Mouse (Mus musculus) thymus, adult 2 months (tissue): ENCODE measurements around the gene Gm20379. TPM values are rescaled to one million over a fixed set of nuclear protein-coding genes. Genes with fewer than 3 reads are reported as not detected.

Source experiments
- DNase-seq: peaks from one replicate; pipeline ENCODE4 v3.0.0; 2021
- H3K27ac ChIP-seq: fragments of 200-500 bp; 2 replicates; pipeline ENCODE4 v1.5.1; 2012; ENCODE audit warnings: low read length, control low read depth; ENCODE audit not compliant: control insufficient read depth, insufficient read depth
- H3K27me3 ChIP-seq: fragments of 200-500 bp; 2 replicates; pipeline ENCODE4 v1.6.1; 2012; ENCODE audit warnings: mild to moderate bottlenecking, low read length, moderate library complexity, mixed read lengths; ENCODE audit not compliant: control insufficient read depth, insufficient read depth
- H3K36me3 ChIP-seq: fragments of 200-500 bp; 2 replicates; pipeline ENCODE4 v1.6.1; 2012; ENCODE audit warnings: mild to moderate bottlenecking, low read length, moderate library complexity; ENCODE audit not compliant: control insufficient read depth, insufficient read depth
- H3K4me1 ChIP-seq: fragments of 200-500 bp; replicated peaks from 2 replicates; pipeline ENCODE4 v1.6.1; 2012; ENCODE audit warnings: low read length; ENCODE audit not compliant: control insufficient read depth, insufficient read depth
- H3K4me3 ChIP-seq: fragments of 200-500 bp; 2 replicates; pipeline ENCODE4 v1.5.1; 2012; ENCODE audit warnings: mild to moderate bottlenecking, low read length, control low read depth, moderate library complexity; ENCODE audit not compliant: control insufficient read depth, insufficient read depth
- CTCF ChIP-seq: fragments of 200-500 bp; IDR thresholded peaks from 2 replicates; pipeline ENCODE4 v1.5.1; 2012; ENCODE audit warnings: mild to moderate bottlenecking, control low read depth, low read length, moderate library complexity, borderline replicate concordance; ENCODE audit not compliant: control insufficient read depth, poor library complexity, insufficient read depth; ENCODE audit errors: extremely low read depth
- POLR2A ChIP-seq: fragments of 200-500 bp; IDR thresholded peaks from 2 replicates; pipeline ENCODE4 v1.6.1; 2012; ENCODE audit warnings: mild to moderate bottlenecking, low read length, control low read depth, moderate library complexity; ENCODE audit not compliant: control insufficient read depth, poor library complexity, insufficient read depth; ENCODE audit errors: extremely low read depth
- WGBS: fragments of 180-500 bp; shearing (Covaris S2); methylation state at CpG from one replicate; pipeline ENCODE4 v1.1.7; 2018; 5-methylcytosine and 5-hydroxymethylcytosine counted together
- polyA plus RNA-seq: library from polyadenylated mRNA; depleted of rRNA; stranded (reverse); fragments of >200 nt; gene quantifications from 2 replicates; pipeline ENCODE4 v1.2.3, GENCODE M21; 2012; rRNA removed

Gm20379 gene
- polyA plus RNA-seq = not detected in 2 replicates

GRCm38 (mm10) chr13:92305680-92306079 lies at the start of gene Gm20379:
Gm20379 (plus strand) TSS chr13:92305980.
- 99% methylated on average over 11 of the region's 11 CpGs for WGBS
- no peak within 1 kb of the TSS for H3K4me3 ChIP-seq
- no peak within 1 kb of the TSS for H3K27ac ChIP-seq
- H3K36me3 ChIP-seq = peaks cover 17% of the 10 kb centered on the region
- DNase-seq = no peak
- H3K27me3 ChIP-seq = no peaks in the 10 kb centered on the region
- TF ChIP-seq POLR2A (no peak), CTCF (no peak)
- H3K4me1 ChIP-seq = no peaks in the 10 kb centered on the region

DNA sequence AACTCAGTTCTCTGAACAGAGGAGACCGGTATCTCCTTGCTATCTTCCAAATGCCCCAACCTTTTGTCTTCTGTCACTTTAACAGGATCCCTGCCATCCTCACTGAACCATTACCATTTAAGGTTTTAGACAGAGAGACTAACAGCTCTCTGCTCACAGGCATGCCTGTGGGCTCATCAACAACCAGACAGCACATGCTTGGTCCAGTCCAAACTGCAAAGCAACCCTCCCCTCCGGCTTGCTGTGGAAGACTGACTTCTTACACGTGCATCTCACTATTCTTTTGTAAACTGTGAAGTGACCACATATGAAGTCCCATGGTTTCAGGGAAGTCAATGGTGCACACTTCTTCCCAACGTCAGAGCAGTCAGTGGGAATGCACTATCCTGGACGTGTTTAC lies 44.5 kb upstream of the Gm20379 start:
- DNase-seq = no peak
- no peak overlapping the region for H3K27ac ChIP-seq
- WGBS = 93% methylated on average over 5 of the region's 5 CpGs
- no peaks in the 10 kb centered on the region for H3K36me3 ChIP-seq
- no peaks in the 10 kb centered on the region for H3K4me1 ChIP-seq
- H3K27me3 ChIP-seq = no peaks in the 10 kb centered on the region
- TF ChIP-seq POLR2A (no peak), CTCF (no peak)
- H3K4me3 ChIP-seq = no peak overlapping the region

GRCm38 (mm10) chr13:92263566-92263965 lies 42.2 kb upstream of the Gm20379 start:
- no peak overlapping the region for H3K4me3 ChIP-seq
- no peak for DNase-seq
- 98% methylated on average over 6 of the region's 6 CpGs for WGBS
- no peaks in the 10 kb centered on the region for H3K36me3 ChIP-seq
- TF ChIP-seq CTCF (no peak), POLR2A (no peak)
- no peaks in the 10 kb centered on the region for H3K27me3 ChIP-seq
- no peak overlapping the region for H3K27ac ChIP-seq
- no peaks in the 10 kb centered on the region for H3K4me1 ChIP-seq

DNA sequence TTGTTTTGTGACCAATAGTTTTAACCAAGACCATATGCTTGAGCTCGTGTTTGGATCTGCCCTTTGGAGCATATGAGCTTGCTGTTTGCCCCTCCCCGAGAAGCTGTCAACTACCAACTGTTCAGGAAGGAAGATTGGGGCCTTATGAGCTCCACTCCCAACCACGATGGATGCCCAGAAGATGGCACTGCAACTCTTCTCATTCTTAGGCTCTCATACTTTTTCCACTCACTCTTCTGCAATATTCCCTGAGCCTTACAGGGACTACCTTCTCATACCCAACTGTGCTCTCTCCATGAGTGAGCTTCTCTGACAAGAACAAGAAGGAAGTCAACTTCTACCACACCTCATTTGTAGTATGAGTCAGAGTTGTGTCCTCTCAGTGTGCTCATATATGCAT lies 38.7 kb upstream of the Gm20379 start:
- peak; percentile 9 for DNase-seq
- WGBS = 71% methylated on average over 3 of the region's 3 CpGs

GRCm38 (mm10) chr13:92274274-92275198 lies 31.2 kb upstream of the Gm20379 start:
- Histone ChIP-seq H3K36me3 (no peaks in the 10 kb centered on the region), H3K27ac (no peak overlapping the region), H3K27me3 (no peaks in the 10 kb centered on the region), H3K4me3 (no peak overlapping the region), H3K4me1 (peaks cover 10% of the 10 kb centered on the region)
- no peak for TF ChIP-seq POLR2A
- no peak for TF ChIP-seq CTCF
- peak; percentile 12 for DNase-seq
- WGBS = 24% methylated on average over 14 of the region's 14 CpGs

More for the DNA sequence above, 38.7 kb upstream of the Gm20379 start:
- Histone ChIP-seq H3K27me3 (no peaks in the 10 kb centered on the region), H3K4me1 (no peaks in the 10 kb centered on the region), H3K36me3 (no peaks in the 10 kb centered on the region), H3K27ac (no peak overlapping the region), H3K4me3 (no peak overlapping the region)
- TF ChIP-seq POLR2A (no peak), CTCF (no peak)

DNA sequence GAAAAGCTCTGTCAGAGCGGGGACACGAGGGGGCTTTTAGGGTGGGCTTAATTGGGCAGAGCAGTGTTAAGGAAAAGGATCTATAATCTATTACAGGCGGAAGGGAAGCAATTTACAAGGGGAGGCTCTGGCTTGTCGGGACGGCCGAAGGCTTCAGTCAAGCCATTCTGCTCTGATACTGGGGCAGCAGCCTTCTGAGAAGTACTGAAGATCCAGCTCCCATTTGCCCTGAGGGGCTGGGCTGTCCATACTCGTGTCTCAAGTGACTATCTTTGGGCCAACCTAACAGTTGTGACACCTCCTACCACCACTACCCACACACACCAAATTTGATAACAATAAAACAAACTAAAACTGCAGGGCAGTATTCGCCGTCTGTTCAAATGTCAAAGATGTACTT lies 30.5 kb upstream of the Gm20379 start:
- Histone ChIP-seq H3K27me3 (no peaks in the 10 kb centered on the region), H3K4me3 (no peak overlapping the region), H3K36me3 (no peaks in the 10 kb centered on the region), H3K4me1 (peaks cover 10% of the 10 kb centered on the region), H3K27ac (no peak overlapping the region)
- DNase-seq = no peak
- TF ChIP-seq CTCF = no peak
- TF ChIP-seq POLR2A = no peak
- WGBS = 96% methylated on average over 9 of the region's 9 CpGs
